Mouse (Mus musculus) layer of hippocampus, adult 9-10 months (tissue): ENCODE results near the gene Ppard.

Experiments used
- DNase-seq: peaks from one replicate; pipeline ENCODE4 v3.0.0; 2022; ENCODE audit warnings: low spot score

Gene Ppard

DNA sequence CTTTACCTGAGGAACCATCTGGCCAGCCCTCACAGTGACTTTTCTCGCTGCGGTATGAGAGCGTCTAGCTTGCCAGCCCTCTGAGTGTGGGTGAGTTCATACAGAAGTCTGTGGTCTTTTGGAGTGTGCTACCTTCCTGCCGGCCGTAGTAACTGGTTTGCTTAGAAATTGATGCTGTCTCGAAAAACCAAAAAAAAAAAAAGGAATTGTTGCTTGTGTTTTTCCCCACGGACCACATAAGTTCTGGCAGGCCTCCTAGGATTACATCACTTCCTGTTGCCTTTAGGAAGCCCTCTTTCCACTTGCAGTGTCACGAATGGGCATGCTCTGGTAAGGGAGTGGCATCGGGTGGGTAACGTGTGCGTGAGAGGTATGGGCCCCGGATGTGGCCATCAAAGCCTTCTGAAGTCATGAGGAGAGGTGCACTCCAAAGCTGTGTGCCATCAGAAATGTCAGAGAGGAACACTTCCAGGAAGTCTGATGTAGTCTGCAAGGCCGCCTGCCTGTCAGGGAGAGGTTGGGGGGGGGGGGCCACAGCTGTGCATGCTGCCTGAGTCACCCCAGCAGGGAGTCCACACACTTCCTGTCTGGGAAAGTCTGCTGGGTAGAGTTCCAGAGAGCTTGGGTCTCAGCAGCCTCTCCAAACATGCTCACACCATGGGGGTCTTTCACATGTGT lies 24.3 kb downstream of the Ppard start:
- DNase-seq, result no peak

DNA sequence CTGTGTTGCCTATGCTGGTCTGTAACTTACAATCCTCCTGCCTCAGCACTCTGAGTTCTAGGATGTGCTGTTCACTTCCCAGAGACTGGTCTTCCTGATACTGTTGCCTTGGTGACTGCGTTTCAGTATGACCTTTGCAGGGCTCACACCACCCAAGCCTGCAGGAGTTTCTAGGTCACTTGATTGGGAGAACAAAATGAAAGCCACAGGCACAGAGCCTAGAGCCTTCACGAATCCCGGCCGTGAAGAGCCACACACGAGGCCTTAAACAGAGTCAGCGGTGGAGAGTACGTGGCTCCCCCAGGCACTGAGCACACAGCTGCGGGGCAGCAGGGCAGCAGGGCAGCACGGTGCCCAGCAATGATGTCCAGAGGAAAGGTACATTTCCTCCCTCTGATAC lies 25.8 kb downstream of the Ppard start:
- no peak for DNase-seq

DNA sequence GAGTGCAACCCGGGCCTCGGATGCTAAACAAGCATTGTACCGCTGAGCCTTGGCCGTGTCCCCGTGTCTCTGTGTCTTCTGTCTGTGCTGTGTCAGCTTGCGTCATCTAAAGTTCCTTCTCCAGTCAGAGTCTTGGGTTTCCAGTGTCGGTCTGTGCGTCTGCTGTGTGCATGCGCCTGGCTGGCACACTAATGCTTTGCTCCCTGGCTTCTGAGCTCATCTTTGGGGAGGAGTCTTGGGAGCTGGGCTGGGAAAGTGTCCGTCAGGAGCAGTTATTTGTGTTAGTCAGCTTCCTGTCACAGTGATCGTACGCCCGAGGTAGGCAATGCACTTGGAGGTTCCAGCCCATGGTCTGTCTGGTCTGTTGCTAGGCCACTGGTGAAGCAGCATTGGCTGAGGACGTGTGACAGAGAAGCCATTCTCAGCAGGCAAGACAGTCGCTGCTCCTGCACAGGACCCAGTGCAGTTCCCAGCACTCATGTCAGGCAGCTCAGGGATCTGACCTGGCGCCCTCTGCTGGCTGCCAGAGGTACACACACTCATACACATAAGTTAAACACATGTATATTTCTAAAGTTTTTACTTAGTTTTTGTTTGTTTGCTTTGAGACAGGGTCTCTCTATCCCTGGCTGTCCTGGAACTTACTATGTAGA lies 27.5 kb downstream of the Ppard start:
- DNase-seq, result no peak

DNA sequence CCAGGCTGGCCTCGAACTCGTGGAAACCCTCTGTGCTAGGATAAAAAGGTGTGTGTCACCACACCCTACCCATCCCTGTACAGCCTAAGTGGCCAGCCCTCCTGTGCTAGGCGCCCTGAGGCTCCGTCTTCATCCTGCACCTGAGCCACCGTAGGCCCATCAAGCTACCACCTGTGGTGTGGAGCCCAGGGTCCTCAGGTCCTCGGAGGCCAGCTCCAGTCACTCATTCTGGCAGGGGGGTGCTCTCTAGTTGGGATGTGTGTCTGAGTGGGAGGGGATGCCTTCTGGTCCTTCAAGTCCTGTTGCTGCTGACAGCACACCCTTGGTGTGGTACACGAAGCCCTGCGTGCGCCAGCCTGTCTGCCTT lies 28.0 kb downstream of the Ppard start:
- no peak for DNase-seq

DNA sequence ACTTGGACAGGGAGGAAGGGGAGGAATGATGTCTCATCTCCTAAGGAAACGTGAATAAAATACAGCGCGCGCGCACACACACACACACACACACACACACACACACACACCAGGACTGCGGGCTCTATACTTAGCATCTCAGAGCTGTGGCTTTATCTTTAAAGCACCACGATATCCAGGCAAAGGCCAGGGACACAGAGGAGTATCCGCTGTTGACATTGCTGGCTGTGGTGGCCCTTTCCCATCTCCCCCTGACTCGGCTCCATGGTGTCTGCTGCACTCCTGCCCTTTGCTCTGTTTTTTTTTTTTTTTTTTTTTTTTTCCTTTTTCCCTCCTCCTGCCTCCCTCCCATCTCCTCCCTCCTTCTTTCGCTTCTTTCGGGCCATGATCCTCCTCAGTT lies 29.3 kb downstream of the Ppard start:
- no peak for DNase-seq

DNA sequence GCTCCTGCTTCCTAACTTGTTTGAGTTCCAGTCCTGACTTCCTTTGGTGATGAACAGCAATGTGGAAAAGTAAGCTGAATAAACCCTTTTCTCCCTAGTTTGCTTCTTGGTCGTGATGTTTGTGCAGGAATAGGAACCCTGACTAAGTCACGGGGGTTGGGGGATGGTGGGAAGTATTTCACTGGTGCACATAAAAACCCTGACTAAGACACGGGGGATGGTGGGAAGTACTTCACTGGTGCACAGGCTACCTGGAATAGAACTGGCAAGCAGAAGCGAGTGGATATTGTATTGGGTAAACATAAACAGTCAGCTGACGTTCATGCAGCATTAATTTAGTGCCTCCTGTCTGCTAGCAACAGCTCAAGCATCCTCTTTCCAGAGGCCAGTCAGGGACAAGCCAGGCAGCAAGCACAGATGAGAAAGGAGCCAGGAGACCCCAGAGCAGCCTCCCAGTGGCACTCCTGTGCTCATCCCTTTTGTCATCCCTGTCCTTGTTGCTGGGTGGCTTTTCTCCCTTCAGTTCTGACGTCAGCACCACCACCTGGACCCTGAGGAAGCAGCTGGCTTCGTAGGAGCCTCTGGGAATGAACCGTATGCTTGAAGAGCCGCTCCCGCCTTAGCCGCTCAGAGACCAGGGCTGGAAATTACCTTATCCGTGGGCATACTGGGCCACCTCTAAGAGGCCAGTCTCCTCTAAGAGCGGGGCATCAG lies 30.8 kb downstream of the Ppard start:
- DNase-seq, result no peak

DNA sequence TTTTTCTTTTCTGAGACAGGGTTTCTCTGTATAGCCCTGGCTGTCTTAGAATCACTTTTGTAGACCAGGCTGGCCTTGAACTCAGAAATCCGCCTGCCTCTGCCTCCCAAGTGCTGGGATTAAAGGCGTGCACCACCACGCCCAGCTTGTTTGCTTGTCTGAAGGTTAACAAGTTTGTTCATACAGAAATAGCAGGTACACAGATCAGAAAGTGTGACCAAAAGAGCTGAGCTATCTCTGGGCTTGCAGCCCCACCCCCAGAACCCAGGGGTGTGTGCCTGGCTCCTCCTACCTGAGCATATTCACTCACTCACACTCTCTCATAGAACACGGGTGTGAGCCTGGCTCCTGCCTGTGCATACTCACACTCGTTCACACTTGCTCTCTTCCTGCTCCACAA lies 34.8 kb downstream of the Ppard start:
- DNase-seq, result no peak

DNA sequence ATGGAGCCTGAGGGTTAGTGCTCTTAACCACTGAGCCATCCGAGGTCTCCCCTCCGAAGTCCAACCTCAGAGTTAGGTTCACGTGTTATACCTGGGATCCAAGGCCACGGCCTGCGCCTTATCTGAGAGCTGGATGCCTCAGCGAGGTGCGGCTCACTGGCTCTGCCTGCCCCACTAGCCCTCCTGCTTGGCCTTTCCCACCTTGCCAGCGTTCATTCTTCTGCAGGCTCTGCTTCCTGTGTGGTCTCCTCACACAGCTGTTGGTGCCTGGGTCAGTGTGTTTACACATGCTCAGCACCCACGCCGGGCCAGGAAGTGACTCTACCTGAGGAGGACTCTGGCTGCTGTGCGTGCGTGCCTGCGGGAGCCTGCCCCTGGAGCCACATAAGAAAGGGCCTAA lies 37.7 kb downstream of the Ppard start:
- DNase-seq, result no peak

DNA sequence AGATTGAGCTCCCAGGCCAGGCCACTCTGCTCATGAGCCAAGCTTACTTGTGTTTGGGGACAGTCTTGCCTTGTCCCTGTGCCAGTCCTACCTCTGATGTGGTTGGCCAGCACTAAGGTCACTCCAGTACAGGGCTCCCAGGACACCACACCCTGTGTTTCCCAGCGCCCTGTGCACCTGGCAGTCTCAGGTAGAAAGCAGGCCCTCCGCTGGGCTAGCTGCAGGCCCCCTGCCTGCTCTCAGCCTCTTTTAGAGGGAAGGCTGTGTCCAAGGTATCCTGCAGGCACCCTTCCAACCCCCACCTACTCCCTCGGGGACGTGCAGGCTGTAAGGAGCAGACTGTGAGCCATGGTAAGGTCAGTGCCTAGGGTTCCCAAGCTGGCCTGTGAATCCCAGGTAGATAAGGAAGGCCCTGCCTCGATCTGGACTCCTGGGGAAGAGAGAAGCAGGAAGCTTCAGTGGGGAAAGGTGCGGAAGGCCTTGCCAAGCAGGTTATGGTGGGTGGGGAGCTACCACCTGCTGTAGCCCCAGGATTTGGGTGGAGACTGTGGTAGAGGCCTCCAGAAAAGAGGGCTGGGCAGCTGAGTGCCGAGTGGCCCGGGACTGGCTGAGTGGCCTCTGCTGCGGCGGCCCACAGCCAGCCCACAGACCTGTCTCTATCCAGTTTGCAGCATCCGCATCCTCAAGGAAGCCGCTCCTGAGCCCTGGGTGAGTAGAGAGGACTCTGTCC lies 39.2 kb downstream of the Ppard start:
- DNase-seq, result no peak

DNA sequence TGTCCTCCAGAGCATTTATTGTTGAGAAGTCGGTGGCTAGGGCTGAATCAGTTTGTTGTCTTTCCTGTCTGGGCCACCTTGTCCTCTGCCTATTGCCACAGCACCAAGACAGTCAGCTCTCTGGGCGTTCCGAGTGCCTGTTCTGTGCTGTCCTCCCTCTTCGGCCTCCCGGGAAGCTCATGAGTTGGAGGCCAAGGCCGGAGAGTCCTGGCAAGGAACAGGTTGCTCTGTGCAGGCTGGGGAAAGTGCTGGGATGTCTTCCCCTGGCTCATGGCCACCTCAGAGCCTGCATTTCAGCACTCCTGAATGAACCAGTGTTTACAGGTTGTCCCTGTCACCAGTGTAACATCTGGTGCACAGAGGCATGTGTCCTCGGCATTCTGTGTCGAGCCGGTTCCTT lies 39.8 kb downstream of the Ppard start:
- DNase-seq, result no peak

DNA sequence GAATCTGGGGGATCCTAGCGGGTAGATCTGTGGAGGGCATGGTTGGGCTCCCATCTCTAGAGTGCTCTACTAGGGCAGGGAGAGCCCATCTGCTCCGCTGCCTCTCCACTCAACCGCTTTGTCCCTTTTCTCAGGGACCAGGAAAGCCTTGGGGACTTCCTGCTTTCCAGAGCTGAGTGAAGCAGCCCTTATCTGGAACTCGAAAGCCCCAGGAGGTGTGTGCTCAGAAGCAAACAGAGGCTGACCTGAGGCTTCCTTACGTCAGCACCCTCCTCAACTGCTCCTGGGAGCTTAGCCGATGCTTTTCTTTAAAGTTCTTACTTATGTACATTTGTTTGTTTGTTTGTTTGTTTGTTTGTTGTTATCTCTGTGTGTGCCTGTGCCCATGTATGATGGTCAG lies 40.3 kb downstream of the Ppard start:
- no peak for DNase-seq

DNA sequence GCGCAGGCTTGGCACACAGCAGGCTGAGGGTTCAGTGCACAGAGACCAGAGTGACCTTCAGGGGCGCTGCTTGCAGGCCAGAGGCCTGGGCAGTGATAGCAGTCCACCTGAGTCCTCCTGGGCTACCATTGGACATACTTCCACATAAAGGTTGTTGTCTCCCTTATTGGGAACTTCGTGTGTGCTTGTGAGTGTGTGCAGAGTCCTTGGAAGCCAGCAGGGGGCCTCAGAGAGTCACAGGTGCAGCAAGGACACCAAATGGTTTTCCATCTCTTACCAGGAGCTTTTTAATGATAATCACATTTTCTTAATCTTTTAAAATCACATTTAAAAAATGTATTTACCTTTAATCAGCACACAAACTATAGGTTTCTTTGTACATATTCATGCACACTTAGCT lies 42.2 kb downstream of the Ppard start:
- no peak for DNase-seq

DNA sequence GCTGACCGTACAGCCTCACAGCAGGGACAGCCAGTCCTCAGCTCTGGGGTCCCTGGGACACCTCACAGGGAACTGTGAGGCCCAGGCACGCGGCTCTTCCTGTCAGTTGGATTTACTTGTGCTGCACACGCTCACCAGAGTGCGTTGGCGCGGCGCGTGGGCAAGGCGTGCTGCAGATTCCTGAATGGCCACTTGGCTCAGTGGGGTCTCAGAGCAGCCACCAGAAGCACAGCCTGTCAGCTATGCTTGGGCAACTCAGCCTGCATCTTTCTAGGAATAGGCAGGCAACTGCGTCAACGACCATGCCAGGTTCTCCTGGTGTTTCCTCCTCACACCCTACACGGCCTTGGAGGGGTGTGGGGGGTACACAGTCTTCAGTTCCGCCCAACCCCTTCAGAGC lies 44.7 kb downstream of the Ppard start:
- no peak for DNase-seq

DNA sequence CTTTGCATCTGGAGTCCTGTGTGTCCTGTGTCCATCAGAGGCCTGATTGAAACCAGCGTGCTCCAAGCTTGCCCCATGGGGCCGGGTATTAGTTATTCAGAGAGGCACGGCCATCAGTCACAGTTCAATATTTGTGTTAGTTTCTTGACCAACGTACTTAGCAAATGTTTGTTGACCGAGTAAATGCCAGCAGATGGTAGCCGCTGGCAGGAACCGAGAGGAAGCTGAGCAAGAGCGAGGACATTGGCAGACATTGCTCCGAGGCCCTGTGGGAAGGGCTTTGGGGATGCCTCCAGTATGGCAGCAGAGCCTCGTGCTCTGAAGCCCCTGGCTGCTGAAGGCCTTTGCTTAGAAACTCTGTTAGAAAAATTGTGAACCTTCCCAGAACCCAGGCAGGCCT lies 45.2 kb downstream of the Ppard start:
- no peak for DNase-seq

DNA sequence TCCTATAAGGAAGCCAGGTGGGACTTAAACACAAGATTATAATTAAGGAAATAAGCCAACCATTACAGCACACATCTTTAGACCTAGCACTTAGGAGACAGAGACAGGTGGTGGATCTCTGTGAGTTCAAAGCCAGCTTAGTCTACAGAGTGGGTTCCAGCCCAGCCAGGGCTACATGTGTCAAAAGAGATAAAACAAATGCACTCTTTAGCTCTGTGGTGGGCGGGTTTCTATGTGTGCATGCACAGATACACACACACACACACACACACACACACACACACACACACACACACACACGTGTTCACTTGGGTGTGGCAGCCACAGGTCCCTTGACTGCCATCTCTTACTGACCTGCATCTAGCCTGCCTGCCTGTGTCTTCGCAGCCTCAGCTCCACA lies 45.7 kb downstream of the Ppard start:
- no peak for DNase-seq

DNA sequence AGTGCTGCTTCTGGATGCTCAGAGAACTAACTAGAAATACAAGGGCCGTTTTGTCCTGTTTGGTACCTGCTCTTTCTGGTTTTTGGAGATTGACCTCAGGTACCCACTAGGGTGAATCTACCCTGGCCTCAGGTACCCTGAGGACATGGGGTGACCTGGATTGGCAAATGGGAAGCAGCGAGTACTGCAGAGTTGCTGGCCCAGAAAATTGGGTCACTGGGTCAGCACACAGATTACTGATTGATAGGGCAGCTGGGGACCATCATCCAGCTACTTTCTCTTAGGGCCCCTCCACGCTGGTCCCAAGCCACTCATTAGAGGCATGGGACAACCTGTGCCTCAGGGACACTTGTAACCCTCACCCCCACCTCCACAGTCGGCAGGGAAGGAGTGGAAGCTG lies 46.7 kb downstream of the Ppard start:
- no peak for DNase-seq

DNA sequence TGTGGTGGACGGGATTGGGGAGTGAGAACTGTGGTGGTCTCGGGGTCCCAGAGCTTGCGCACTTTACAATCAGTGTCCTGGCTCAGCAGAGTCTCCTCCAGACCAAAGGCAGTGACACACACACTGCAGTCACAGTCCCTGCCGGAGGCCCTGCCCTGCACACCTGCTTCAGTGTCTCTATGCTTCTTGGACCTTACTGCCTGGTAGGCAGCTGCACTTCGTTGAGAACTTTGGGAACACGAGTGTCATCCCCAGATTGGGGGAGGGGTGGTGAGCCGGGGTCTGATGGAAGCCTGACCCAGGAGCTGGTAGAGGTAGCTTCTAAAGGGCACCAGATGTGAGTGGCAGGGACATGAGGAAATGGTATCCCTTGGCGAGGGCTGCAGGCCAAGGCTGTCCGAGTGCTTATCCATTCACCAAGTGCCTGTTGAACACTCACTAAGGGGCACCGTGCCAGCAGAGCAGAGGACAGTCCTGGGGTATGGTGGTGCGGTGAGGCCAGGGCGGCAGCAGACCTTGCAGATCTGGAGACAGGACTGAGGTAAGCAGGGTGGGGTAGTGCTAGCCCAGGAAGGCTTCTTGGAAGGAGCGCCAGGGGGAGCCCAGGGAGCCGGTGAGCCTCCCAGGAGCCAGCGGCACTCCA lies 47.4 kb downstream of the Ppard start:
- DNase-seq, result no peak

DNA sequence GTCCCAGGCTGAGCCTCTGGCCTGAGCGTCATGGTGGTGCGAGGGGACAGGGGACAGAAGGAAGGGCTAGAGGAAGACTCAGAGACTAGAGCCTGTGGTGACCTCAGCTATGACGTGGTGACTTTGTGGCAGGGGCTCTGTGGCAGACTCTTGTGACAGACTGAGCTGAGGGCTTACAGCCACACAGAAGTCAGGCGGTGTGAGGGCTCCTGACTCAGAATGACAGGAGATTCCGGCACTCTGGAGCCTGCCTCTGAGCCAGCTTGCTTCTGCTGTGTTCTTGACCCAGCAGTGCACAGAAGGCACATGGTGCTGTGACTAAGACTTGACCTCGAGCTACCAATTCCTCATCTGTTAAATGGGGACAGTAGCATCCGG lies 47.9 kb downstream of the Ppard start:
- no peak for DNase-seq

DNA sequence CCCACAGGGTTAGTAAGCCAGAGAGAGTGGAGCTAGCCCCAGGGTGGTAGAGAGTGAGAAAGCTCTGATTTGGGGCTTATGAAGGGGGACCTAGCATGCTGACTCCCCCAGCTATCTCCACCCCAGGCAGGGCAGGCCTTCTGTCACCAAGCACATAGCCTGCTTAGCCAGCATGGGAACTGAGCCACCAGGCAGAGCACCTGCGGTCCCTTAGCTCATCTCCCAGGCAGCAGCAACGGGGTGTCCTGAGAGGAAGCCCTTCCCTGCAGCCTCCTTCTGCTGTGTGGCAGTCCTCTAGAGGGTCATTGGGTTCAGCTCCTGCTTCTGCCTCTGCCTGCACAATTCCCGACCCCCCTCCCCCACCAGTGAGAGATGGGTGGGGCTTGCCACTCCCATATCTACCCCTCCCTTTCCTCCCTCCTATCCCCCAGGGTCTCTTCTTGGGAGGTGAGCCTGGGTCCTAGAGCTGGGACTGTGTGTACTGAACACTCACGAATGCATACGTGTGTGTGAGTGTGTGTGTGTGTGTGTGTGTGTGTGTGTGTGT lies 48.4 kb downstream of the Ppard start:
- no peak for DNase-seq

DNA sequence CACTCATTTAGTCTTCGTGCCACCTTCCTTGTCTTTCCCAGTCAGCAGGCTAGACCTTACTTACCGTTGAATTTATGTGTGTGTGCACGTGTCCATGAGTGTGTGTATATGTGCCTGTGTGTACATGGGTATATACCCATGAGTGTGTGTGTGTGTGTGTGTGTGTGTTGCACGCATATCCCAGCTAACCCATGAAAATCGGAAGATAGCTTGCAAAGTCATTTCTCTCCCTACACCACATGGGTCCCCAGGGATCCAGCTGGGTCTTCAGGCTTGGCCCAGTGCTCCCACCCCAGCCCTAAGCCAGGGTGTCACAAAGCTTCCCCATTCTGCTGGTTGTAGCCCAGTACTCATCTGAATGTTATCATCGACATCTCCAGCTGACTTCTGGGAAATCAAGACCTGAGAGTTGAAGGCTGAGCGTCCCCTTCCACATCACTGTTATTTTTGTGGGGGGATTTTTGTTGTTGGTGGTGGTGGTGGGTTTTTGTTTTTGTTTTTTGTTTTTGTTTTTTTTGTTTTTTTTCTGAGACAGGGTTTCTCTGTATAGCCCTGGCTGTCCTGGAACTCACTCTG lies 49.5 kb downstream of the Ppard start:
- DNase-seq, result no peak

DNA sequence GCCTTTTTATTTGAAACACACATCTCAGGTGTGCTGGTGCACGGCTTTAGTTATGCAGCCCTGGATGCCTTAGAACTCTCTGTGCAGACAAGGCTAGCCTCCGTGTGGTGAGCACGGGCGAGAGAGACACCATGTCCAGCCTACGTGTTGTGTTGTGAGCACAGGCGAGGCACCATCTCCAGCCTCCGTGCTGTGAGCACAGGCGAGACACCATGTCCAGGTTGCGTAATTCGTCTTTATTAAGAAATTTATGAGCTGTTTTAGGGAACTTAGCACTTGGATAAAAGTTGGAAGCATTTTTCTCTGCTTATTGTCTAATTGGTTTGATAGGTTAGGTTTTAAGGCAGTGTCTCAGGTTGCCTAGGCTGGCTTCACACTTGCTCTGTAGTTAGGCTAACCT lies 50.7 kb downstream of the Ppard start:
- DNase-seq, result no peak

DNA sequence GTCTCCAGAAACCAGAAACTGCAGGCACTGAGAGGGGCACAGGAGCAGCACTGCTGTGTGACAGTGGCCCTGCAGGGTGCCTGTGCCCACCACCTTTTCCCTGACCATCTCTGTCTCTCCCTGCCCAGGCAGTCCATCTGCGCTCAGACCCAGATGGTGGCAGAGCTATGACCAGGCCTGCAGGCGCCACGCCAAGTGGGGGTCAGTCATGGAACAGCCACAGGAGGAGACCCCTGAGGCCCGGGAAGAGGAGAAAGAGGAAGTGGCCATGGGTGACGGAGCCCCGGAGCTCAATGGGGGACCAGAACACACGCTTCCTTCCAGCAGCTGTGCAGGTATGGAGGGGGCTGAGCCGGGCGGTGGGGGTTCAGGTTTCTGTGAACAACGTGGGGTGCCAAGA lies 53.6 kb downstream of the Ppard start:
- DNase-seq, result no peak
